Mouse (Mus musculus) heart, adult 2 months (tissue): ENCODE data around the gene Sox30.

Source experiments
- CTCF ChIP-seq: fragments of 200-600 bp; IDR thresholded peaks from 2 replicates; pipeline ENCODE4 v1.8.1; 2022; ENCODE audit warnings: antibody characterized with exemption, mild to moderate bottlenecking, moderate library complexity
- POLR2A ChIP-seq: fragments of 200-500 bp; IDR thresholded peaks from 2 replicates; pipeline ENCODE4 v1.6.1; 2011; ENCODE audit warnings: mild to moderate bottlenecking, low read depth, low read length, control low read depth; ENCODE audit not compliant: insufficient read depth

GRCm38 (mm10) chr11:45959598-45959997 is 20.5 kb upstream of the Sox30 start:
- TF ChIP-seq POLR2A (no peak), CTCF (peak; percentile 48)
